Mouse (Mus musculus) frontal cortex, adult (tissue): Measurements from ENCODE around the gene Tbcc.

Experiments used
- ATAC-seq: cut with Nextera tagmentation; 2 replicates; pipeline ENCODE4 v1.9.2; 2017; ENCODE audit warnings: mild to moderate bottlenecking, moderate library complexity, mixed read lengths; ENCODE audit not compliant: low TSS enrichment

Tbcc gene

DNA sequence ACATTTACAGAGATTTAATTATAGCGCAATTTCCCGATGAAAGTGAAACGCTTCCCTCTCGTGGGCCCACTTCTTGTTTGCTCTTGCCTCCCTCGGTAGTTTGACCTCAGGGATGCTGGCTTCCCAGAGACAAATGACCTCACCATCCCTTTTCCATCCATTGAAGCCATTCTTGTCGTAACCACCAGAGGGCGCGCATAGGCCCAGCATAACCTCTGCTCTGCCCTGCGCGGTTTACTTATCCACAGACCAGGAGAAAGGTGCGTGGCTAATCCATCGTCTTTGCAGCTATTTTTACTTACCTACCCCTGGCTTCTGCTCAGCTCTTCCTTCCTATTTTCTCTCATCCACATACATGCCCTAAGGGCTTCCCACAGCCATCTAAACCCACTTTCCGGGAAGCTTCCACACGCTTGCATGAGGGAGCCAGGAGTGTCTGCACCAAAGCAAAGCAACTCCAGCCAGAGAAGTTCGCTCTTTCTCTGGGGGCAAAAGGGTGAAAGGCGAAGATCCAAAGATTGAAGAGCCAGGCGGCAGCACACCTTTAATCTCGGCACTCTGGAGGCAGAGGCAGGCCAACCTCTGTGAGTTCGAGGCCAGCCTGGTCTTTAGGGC, 13.5 kb downstream of the Tbcc start:
- peak; percentile 89; the same call in 1 of the 2 replicates for ATAC-seq

DNA sequence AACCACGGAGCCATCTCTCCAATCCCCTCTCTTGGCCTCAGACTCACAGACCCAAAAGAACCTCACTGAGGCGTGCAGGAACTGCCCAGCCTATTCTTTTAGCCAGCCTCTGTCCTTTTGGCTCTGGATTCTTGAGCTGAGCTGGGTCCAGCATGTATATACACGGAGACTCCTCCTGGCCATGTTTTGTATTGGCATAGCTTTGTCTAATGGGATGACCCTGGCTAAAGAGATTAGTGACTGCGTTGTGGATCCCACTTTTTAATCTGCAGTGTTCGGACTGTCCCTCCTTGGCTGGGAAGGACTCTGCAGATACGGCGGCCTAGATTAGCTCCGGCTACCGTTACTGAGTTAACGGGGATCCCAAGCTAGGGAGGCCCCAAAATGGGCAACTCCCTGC, 19.7 kb downstream of the Tbcc start, which contains the start of gene Prph2:
Gene Prph2 (plus strand): TSS at position 274 of the 400 bp plus-strand sequence.
- ATAC-seq = no peak

- no peak for ATAC-seq
Measured at GRCm38 (mm10) chr17:46912331-46912730, 21.8 kb downstream of the Tbcc start.

DNA sequence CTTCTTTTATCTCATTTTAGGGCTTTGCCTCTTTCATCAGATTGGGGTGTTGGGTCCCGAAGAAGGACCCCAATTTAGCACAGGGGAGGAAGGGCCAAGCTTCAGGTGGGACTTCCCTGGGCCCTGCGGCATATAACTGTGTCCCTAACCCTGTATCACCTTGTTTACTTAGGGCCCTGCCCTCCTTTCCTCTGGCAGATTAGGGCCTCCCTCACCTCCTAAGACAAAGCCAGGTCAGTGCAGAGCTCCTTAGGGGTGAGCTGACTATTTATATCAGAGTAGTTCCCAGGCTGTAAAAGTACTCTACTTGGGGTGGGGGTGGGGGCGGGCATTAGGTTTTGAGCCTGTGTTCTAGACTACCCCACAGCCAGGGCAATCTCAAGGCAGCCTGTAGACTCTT, 24.6 kb downstream of the Tbcc start:
- ATAC-seq = no peak

- 0 out of 2 replicates have a peak, but pooled peaks have one; percentile 5 for ATAC-seq
Measured at GRCm38 (mm10) chr17:46918951-46919350, 28.5 kb downstream of the Tbcc start.

DNA sequence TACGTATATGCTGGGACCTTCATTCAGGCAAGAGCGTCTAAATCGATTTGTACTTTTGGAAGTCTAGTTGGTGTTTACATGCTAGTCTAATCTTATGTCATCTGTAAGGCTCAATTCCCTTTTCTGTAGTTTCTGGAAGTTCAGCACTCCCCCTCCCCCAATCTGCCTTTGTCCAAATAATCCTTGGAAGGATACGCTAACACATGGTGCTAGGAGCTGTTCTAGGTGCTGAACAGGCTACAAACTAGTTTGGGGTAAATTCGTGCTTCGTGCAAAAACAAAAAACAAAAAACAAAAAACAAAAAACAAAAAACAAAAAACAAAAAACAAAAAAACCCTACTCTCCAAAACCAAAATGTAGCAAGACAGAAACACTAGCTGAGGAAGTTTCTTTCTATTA, 30.4 kb downstream of the Tbcc start:
- ATAC-seq = no peak

DNA sequence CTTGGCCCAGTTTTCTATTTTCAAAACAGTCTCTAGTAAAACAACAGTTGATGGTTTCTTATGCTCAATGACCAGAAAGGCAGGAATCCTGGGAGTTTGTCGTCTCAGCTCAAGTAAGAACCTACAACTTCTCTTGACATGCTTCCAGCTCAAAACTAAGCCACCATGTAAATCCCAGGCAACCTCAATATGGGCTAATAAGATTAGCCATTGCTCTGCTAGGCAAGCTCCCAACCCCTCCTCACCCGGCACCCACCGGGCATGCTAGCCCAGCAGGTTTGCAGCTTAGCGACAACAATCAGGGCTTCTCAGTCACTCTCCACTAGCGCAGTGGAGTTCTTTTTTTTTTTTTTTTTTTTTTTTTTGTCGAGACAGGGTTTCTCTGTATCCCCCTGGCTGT, 35.7 kb downstream of the Tbcc start:
- ATAC-seq = no peak

- no peak for ATAC-seq
Measured at GRCm38 (mm10) chr17:46926941-46927340, 36.5 kb downstream of the Tbcc start.

DNA sequence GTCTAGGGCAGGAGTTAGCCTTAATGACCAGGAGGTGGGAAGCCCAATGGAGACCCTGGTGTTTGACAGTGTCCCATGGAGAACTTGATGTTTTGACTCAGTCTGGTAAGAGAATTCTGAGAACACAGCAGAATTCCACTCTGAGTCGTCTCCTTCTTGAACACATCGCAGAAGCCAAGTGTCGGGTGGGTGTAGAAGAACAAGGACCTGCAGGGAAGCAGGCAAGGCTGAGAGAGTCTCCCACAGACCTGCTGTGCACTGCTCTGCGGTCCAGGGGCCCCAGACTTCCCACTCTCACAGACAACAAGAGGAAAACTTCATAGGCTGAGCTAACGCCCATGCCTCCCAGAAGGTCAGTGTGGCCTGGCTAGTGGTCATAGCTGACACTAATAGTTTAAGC, 37.3 kb downstream of the Tbcc start:
- peak; percentile 81 for ATAC-seq

DNA sequence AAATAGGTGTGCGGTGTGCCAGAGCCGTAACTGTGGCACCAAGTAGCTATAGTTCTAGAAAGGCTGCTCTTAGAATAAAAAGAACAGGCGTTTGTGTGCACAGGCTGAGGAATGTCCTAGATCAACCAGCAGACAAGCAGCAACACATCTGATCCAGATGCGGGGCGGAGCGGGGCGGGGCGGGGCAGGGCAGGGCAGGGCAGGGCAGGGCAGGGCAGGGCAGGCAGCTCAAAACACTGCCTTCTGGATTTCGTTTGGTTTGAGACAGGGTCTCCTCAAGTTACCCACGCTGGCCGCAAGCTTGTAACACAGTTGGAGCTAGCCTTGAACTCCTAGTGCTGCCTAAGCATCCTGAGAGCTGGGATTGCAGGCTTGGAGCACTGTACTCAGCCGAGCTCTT, 38.8 kb downstream of the Tbcc start:
- ATAC-seq = no peak

DNA sequence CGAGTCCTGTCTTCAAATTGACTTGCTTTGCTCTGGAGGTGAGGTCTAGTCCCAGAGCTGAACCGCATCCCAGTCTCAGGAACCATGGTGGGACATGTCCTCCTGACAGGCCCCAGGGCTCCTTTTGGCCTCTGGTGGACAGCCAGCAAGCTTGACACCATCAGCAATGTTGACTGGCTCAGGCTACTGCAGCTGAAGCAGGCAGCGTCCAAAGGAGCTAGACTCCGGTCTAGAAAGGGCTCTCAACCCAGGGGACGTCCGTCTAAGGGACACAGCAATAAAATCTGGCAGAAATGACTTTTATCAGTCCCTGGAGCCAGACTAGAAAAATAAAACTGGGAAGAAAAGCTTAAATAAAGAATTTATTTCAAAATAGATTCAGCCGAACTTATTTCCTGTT, 39.4 kb downstream of the Tbcc start:
- ATAC-seq = no peak

GRCm38 (mm10) chr17:46932961-46933360, 42.5 kb downstream of the Tbcc start:
- ATAC-seq = peak; percentile 66

GRCm38 (mm10) chr17:46933557-46934348, 43.3 kb downstream of the Tbcc start:
- ATAC-seq = peak; percentile 53

DNA sequence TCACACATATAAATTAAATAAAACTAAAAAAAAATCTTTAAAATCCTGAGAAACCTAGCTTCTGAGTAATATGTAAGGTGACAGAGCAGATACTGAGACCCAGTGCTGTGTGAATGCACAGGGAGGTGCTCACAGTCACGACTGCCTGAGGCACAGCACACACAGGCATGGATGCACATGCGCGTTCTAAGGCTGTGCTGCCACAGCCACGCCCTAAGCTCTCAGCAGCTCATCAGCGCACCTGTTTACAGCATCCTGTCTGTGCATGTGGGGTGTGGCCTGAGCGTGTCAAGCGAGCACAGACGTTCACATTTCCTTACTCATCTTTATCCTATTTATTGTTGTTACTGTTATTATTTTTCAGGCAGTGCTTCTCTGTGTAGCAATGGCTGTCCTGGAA, 50.0 kb downstream of the Tbcc start:
- ATAC-seq = no peak
